Mouse (Mus musculus): ENCODE measurements at regions not wholly inside any gene's neighbourhood (a gene's known extent, or its start where the extent isn't known, plus 50 kb on each side); places are given as distances from the start of the nearest gene placed in this dataset.

DNA sequence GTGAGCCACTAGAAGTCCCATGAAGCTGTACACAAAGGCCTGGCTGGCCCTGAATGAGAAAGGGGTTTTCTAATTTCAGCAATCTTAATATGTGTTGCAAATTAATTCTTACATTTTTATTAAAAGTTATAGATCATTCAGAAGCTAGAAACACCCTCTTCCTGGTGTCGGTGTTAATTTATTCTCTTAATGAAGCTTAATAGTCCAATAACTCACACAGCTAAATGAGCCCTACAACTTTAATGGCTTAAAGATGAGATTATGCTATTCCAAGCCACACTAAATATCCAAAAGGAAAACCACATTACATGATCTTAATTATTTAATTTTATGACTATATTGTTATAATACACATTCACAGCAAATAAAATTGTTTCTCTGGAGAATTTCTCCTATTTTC, 585.7 kb downstream of the Basp1 start:
- WGBS, result 91% methylated on average over 1 of the region's 1 CpGs
- TF ChIP-seq CTCF (IDR thresholded peaks at IDR 0.05) (no peak), EP300 (IDR thresholded peaks at IDR 0.05) (no peak)
- Histone ChIP-seq H3K4me2 (replicated peaks; ENCODE audit: low read depth, low read length) (no peak overlapping the region), H3K4me3 (ENCODE audit: low read depth, low read length) (no peak overlapping the region), H3K27ac (ENCODE audit: low read length) (no peak overlapping the region), H3K9me3 (ENCODE audit: low read length) (no peaks in the 10 kb centered on the region), H3K27me3 (replicated peaks; ENCODE audit: insufficient read depth, low read length) (no peaks in the 10 kb centered on the region), H3K9ac (replicated peaks; ENCODE audit: low read depth) (no peak overlapping the region), H3K36me3 (ENCODE audit: insufficient read depth, low read length) (no peaks in the 10 kb centered on the region), H3K4me1 (ENCODE audit: insufficient read depth, low read depth, low read length) (no peaks in the 10 kb centered on the region)
- DNase-seq (ENCODE audit: low spot score) (no peak), ATAC-seq (no peak)

DNA sequence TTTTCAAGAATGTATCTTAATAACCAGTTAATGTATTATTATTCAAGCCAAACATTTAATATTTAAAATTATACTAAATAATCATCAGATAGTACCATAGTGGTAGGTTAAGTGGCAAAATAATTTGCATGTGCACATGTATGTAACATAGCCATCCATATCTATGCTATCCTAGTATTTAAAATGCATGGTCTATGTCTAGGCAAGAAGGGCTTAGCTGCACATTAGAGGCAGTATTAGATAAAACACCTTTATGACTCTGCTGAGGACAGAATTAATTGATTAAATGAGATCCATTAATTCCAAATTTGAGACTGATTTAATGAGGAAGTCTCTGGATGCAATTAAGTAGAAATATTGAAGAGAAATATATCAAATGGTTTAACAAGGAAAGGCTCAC, 586.3 kb downstream of the Basp1 start:
- H3K27me3 ChIP-seq (replicated peaks; ENCODE audit: insufficient read depth, low read length), result no peaks in the 10 kb centered on the region
- no peak overlapping the region for H3K4me3 ChIP-seq (ENCODE audit: low read depth, low read length)
- no peak overlapping the region for H3K9ac ChIP-seq (replicated peaks; ENCODE audit: low read depth)
- no peak overlapping the region for H3K4me2 ChIP-seq (replicated peaks; ENCODE audit: low read depth, low read length)
- ATAC-seq (no peak), DNase-seq (ENCODE audit: low spot score) (no peak)
- TF ChIP-seq CTCF (IDR thresholded peaks at IDR 0.05) (no peak), EP300 (IDR thresholded peaks at IDR 0.05) (no peak)
- no peaks in the 10 kb centered on the region for H3K4me1 ChIP-seq (ENCODE audit: insufficient read depth, low read depth, low read length)
- no peaks in the 10 kb centered on the region for H3K9me3 ChIP-seq (ENCODE audit: low read length)
- H3K36me3 ChIP-seq (ENCODE audit: insufficient read depth, low read length), result no peaks in the 10 kb centered on the region
- H3K27ac ChIP-seq (ENCODE audit: low read length), result no peak overlapping the region

DNA sequence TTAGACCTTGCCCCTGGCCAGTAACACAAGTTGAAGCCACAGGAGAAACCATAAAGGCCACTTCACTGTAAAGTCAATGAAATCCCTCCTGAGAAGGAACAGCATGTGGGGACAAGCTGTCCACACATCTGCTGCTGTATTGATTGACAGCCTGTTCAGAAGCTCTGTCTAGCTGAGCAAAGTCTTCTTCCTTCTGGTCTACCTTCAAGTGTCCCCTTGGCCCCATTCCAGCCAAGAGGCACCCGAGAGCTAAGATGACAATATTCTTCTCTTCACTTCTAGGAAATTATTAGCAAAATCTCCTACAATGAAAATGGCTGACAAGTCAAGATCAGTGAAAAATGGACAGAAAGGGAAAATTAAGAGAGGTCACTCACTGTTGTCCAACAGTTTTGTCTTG, 616.7 kb downstream of the Basp1 start:
- H3K27ac ChIP-seq (ENCODE audit: low read length), result no peak overlapping the region
- H3K36me3 ChIP-seq (ENCODE audit: insufficient read depth, low read length), result no peaks in the 10 kb centered on the region
- no peaks in the 10 kb centered on the region for H3K27me3 ChIP-seq (replicated peaks; ENCODE audit: insufficient read depth, low read length)
- ATAC-seq, result no peak
- no peak overlapping the region for H3K9ac ChIP-seq (replicated peaks; ENCODE audit: low read depth)
- WGBS, result 45% methylated on average over 1 of the region's 1 CpGs
- TF ChIP-seq CTCF (IDR thresholded peaks at IDR 0.05), result no peak
- no peak for TF ChIP-seq EP300 (IDR thresholded peaks at IDR 0.05)
- no peaks in the 10 kb centered on the region for H3K9me3 ChIP-seq (ENCODE audit: low read length)
- no peaks in the 10 kb centered on the region for H3K4me1 ChIP-seq (ENCODE audit: insufficient read depth, low read depth, low read length)
- DNase-seq (ENCODE audit: low spot score), result no peak
- no peak overlapping the region for H3K4me2 ChIP-seq (replicated peaks; ENCODE audit: low read depth, low read length)
- no peak overlapping the region for H3K4me3 ChIP-seq (ENCODE audit: low read depth, low read length)

DNA sequence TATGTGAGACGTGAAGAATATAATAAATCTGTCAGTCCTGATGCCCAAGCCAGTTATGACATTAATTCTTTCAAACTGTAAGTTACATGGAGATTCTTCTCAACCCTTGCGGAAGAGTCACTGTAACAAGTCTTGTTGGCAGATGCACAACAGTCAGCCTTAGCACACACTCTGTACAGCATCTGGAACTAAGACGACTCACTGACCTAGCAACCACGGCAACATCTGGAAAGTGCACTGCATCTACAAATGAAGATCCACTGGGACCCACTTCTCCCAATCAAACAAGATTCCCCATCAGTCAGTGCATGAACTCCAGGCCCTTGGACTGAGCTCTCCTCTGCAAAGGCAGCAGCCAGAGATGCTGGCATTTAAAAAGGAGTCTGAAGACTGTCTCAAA, 620.2 kb downstream of the Basp1 start:
- H3K9ac ChIP-seq (replicated peaks; ENCODE audit: low read depth), result no peak overlapping the region
- ATAC-seq, result no peak
- no peaks in the 10 kb centered on the region for H3K9me3 ChIP-seq (ENCODE audit: low read length)
- DNase-seq (ENCODE audit: low spot score), result no peak
- TF ChIP-seq EP300 (IDR thresholded peaks at IDR 0.05) (no peak), CTCF (IDR thresholded peaks at IDR 0.05) (no peak)
- no peak overlapping the region for H3K27ac ChIP-seq (ENCODE audit: low read length)
- WGBS, result 70% methylated on average over 4 of the region's 4 CpGs
- H3K36me3 ChIP-seq (ENCODE audit: insufficient read depth, low read length), result no peaks in the 10 kb centered on the region
- H3K4me1 ChIP-seq (ENCODE audit: insufficient read depth, low read depth, low read length), result no peaks in the 10 kb centered on the region
- H3K4me3 ChIP-seq (ENCODE audit: low read depth, low read length), result no peak overlapping the region
- no peaks in the 10 kb centered on the region for H3K27me3 ChIP-seq (replicated peaks; ENCODE audit: insufficient read depth, low read length)
- no peak overlapping the region for H3K4me2 ChIP-seq (replicated peaks; ENCODE audit: low read depth, low read length)

DNA sequence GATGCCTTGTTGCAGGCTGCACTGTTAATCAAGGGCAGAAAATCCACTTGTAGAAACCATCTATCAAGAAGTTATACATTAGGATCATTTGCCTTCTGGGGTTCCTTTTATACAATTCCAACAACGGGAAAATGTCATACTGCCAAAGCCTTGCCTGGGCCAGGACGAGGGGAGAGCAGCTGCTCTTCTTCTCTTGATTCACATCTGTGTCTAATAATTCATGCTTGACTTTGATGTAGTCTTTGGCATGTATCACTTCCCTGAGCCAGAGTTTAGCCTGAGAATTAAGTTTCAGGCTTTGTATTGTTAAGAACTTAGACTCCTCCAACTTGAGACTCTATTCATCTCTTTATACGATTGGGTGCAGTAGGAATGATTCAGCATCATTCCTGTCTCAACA, 627.2 kb downstream of the Basp1 start:
- WGBS, result 58% methylated on average over 3 of the region's 3 CpGs
- H3K9me3 ChIP-seq (ENCODE audit: low read length), result no peaks in the 10 kb centered on the region
- no peaks in the 10 kb centered on the region for H3K27me3 ChIP-seq (replicated peaks; ENCODE audit: insufficient read depth, low read length)
- TF ChIP-seq CTCF (IDR thresholded peaks at IDR 0.05) (no peak), EP300 (IDR thresholded peaks at IDR 0.05) (no peak)
- no peak for ATAC-seq
- no peak overlapping the region for H3K4me3 ChIP-seq (ENCODE audit: low read depth, low read length)
- H3K4me1 ChIP-seq (ENCODE audit: insufficient read depth, low read depth, low read length), result no peaks in the 10 kb centered on the region
- no peak overlapping the region for H3K4me2 ChIP-seq (replicated peaks; ENCODE audit: low read depth, low read length)
- H3K36me3 ChIP-seq (ENCODE audit: insufficient read depth, low read length), result no peaks in the 10 kb centered on the region
- H3K27ac ChIP-seq (ENCODE audit: low read length), result no peak overlapping the region
- no peak for DNase-seq (ENCODE audit: low spot score)
- no peak overlapping the region for H3K9ac ChIP-seq (replicated peaks; ENCODE audit: low read depth)

DNA sequence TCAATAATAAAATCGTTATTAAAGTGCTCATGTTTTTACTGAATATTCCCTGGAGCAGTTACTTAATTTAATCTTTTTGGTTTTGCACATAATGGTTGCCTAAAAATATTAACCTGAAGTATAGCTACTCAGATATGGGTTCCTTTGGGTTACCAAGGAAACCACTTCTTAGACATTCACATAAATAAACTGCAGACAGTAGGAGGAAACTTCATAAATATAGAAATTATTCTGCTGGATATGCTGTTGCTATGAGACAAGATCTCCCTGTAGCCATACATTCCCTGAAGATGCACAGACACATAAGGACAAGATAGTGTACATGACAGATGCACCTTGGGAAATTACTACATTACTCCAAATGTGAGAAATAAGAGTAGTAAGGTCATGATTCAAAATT, 635.3 kb downstream of the Basp1 start:
- no peak for ATAC-seq
- Histone ChIP-seq H3K9me3 (ENCODE audit: low read length) (no peaks in the 10 kb centered on the region), H3K4me2 (replicated peaks; ENCODE audit: low read depth, low read length) (no peak overlapping the region), H3K36me3 (ENCODE audit: insufficient read depth, low read length) (no peaks in the 10 kb centered on the region), H3K4me1 (ENCODE audit: insufficient read depth, low read depth, low read length) (no peaks in the 10 kb centered on the region), H3K27ac (ENCODE audit: low read length) (no peak overlapping the region), H3K9ac (replicated peaks; ENCODE audit: low read depth) (no peak overlapping the region), H3K4me3 (ENCODE audit: low read depth, low read length) (no peak overlapping the region), H3K27me3 (replicated peaks; ENCODE audit: insufficient read depth, low read length) (no peaks in the 10 kb centered on the region)
- TF ChIP-seq EP300 (IDR thresholded peaks at IDR 0.05) (no peak), CTCF (IDR thresholded peaks at IDR 0.05) (no peak)
- WGBS, result 64% methylated on average over 1 of the region's 1 CpGs
- DNase-seq (ENCODE audit: low spot score), result no peak

DNA sequence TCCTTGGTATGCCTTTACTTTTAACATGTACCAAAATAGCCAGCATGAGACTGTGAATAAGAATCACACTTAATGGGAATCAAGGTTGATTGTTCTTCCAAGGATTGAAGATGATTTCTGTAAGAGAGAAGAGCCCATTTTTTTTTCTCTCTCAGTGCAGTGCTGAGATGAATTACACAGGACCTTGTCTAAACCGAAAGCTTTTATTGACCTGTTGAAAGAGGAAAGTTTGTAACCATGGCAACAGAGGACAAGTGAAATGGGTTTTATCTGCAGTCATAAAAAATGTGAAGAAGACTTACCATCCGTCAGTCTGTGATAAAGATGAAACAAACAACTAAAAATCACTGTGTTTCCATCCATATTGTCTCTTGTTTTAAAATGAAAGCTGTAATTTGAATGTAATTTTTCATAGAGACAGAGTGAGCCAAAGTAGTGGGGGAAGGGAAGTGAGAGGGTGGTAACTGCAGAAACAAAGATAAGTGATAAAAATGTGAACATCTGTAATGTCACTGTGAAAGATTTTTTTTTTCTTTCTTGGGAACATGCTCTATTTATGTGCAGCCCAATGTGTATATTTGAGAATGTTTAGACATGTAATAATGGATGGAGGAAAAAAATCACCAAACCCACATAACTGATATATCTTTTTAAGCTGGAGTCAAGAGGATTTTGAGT, 661.9 kb downstream of the Basp1 start:
- Histone ChIP-seq H3K27ac (ENCODE audit: low read length) (no peak overlapping the region), H3K9ac (replicated peaks; ENCODE audit: low read depth) (no peak overlapping the region), H3K4me2 (replicated peaks; ENCODE audit: low read depth, low read length) (no peak overlapping the region), H3K4me1 (ENCODE audit: insufficient read depth, low read depth, low read length) (no peaks in the 10 kb centered on the region), H3K36me3 (ENCODE audit: insufficient read depth, low read length) (no peaks in the 10 kb centered on the region), H3K27me3 (replicated peaks; ENCODE audit: insufficient read depth, low read length) (no peaks in the 10 kb centered on the region), H3K4me3 (ENCODE audit: low read depth, low read length) (no peak overlapping the region), H3K9me3 (ENCODE audit: low read length) (no peaks in the 10 kb centered on the region)
- 14% methylated on average over 2 of the region's 2 CpGs for WGBS
- ATAC-seq (no peak), DNase-seq (ENCODE audit: low spot score) (no peak)
- TF ChIP-seq CTCF (IDR thresholded peaks at IDR 0.05), result no peak
- TF ChIP-seq EP300 (IDR thresholded peaks at IDR 0.05), result no peak
